Mouse (Mus musculus): ENCODE results near the gene Borcs8. TPM values are rescaled to one million over a fixed set of nuclear protein-coding genes. Genes with fewer than 3 reads are reported as not detected.

Gene Borcs8
- polyA plus RNA-seq, 1 experiment from 2014 or later, result 57.4 TPM

GRCm38 (mm10) chr8:70112401-70113016, 26.8 kb upstream of the Borcs8 start:
- Histone ChIP-seq H3K36me3 (ENCODE audit: control insufficient read depth, insufficient read depth, low read length) (no peaks in the 10 kb centered on the region), H3K4me1 (ENCODE audit: control insufficient read depth, insufficient read depth, low read length) (no peaks in the 10 kb centered on the region), H3K9me3 (ENCODE audit: control insufficient read depth, low read depth, low read length) (no peaks in the 10 kb centered on the region), H3K4me2 (replicated peaks; ENCODE audit: low read depth, low read length) (no peak overlapping the region), H3K4me3 (ENCODE audit: low read depth, low read length) (no peak overlapping the region), H3K27ac (ENCODE audit: low read length) (no peak overlapping the region), H3K9ac (replicated peaks; ENCODE audit: low read depth, low read length) (no peak overlapping the region), H3K27me3 (ENCODE audit: control insufficient read depth, insufficient read depth, low read length) (peaks cover 40% of the 10 kb centered on the region)
- WGBS, result 9% methylated on average over 43 of the region's 43 CpGs
- no peak for ATAC-seq (ENCODE audit: insufficient number of reproducible peaks, insufficient read depth, low FRiP score, low read depth)

DNA sequence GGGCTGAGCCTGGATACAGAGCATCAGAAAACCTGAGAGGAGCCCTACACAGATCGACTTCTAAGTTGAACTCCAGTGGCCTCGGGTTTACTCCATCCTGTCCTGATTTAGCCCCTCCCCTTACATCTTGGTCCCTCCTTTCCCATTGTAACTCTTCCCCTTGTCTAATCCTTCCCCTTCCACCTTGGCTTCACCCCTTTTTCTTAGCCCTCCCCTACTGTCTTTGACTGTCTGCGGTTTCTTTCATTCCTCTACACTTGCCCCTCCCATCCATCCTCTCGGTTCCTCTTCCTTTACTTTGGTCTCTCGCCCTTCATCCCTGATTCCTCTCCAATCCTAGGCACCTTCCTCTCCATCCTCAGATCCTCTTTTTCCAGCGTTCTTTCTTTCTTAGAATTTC, 24.8 kb upstream of the Borcs8 start:
- Histone ChIP-seq H3K27ac (ENCODE audit: low read length) (no peak overlapping the region), H3K4me2 (replicated peaks; ENCODE audit: low read depth, low read length) (no peak overlapping the region), H3K9me3 (ENCODE audit: control insufficient read depth, low read depth, low read length) (no peaks in the 10 kb centered on the region), H3K9ac (replicated peaks; ENCODE audit: low read depth, low read length) (no peak overlapping the region), H3K4me3 (ENCODE audit: low read depth, low read length) (no peak overlapping the region), H3K4me1 (ENCODE audit: control insufficient read depth, insufficient read depth, low read length) (no peaks in the 10 kb centered on the region), H3K36me3 (ENCODE audit: control insufficient read depth, insufficient read depth, low read length) (no peaks in the 10 kb centered on the region), H3K27me3 (ENCODE audit: control insufficient read depth, insufficient read depth, low read length) (peaks cover 50% of the 10 kb centered on the region)
- 24% methylated on average over 6 of the region's 6 CpGs for WGBS
- no peak for ATAC-seq (ENCODE audit: insufficient number of reproducible peaks, insufficient read depth, low FRiP score, low read depth)

DNA sequence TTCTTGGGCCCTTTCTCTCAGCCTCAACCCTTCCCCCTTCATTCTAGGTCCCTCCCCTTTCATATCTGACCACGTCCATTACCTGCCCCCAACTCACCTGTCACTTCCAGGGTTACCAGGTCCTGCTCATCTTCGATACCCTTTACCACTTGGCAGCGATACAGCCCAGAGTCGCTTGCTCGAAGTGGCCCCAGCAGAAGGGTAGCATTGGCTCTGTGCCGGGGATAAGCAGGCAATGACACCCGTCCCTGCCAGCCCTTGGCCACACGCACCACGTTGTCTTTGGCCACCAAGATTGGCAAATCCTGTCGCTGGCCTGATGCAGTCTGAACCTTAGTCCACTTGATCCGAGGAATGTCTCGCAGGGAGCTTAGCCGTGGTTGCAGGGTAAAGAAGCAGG, 24.4 kb upstream of the Borcs8 start:
- Histone ChIP-seq H3K4me2 (replicated peaks; ENCODE audit: low read depth, low read length) (no peak overlapping the region), H3K4me3 (ENCODE audit: low read depth, low read length) (no peak overlapping the region), H3K27ac (ENCODE audit: low read length) (no peak overlapping the region), H3K27me3 (ENCODE audit: control insufficient read depth, insufficient read depth, low read length) (peaks cover 54% of the 10 kb centered on the region), H3K9me3 (ENCODE audit: control insufficient read depth, low read depth, low read length) (no peaks in the 10 kb centered on the region), H3K9ac (replicated peaks; ENCODE audit: low read depth, low read length) (no peak overlapping the region), H3K36me3 (ENCODE audit: control insufficient read depth, insufficient read depth, low read length) (no peaks in the 10 kb centered on the region), H3K4me1 (ENCODE audit: control insufficient read depth, insufficient read depth, low read length) (no peaks in the 10 kb centered on the region)
- WGBS, result 72% methylated on average over 13 of the region's 13 CpGs
- no peak for ATAC-seq (ENCODE audit: insufficient number of reproducible peaks, insufficient read depth, low FRiP score, low read depth)

DNA sequence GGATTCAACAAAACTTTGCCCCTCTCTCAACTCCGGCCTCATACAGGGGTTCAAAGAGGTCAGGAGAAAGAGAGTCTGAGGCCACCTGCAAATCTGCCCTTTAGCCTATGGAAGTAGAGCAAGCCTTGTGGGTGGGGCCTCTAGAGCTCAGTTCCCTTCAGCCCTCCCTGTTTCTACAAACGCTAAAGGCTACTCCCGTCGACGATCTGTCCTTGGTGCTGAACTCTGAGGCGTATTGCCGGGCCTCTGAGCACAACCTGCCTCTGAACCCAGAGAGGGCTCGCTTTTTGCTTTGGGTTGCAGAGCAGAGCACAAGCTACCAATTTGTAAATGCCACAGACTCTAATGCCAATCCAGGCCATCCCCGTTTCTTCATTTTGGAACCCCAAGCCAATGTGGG, 21.7 kb upstream of the Borcs8 start:
- no peak for ATAC-seq (ENCODE audit: insufficient number of reproducible peaks, insufficient read depth, low FRiP score, low read depth)
- no peaks in the 10 kb centered on the region for H3K4me1 ChIP-seq (ENCODE audit: control insufficient read depth, insufficient read depth, low read length)
- H3K4me3 ChIP-seq (ENCODE audit: low read depth, low read length), result no peak overlapping the region
- 9% methylated on average over 9 of the region's 9 CpGs for WGBS
- H3K36me3 ChIP-seq (ENCODE audit: control insufficient read depth, insufficient read depth, low read length), result no peaks in the 10 kb centered on the region
- H3K27ac ChIP-seq (ENCODE audit: low read length), result no peak overlapping the region
- H3K9me3 ChIP-seq (ENCODE audit: control insufficient read depth, low read depth, low read length), result no peaks in the 10 kb centered on the region
- peaks cover 35% of the 10 kb centered on the region for H3K27me3 ChIP-seq (ENCODE audit: control insufficient read depth, insufficient read depth, low read length)
- no peak overlapping the region for H3K9ac ChIP-seq (replicated peaks; ENCODE audit: low read depth, low read length)
- H3K4me2 ChIP-seq (replicated peaks; ENCODE audit: low read depth, low read length), result no peak overlapping the region

- whole genome bisulfite sequencing, result 16% methylated on average over 17 of the region's 17 CpGs
- H3K4me3 ChIP-seq (ENCODE audit: low read depth, low read length), result no peak overlapping the region
- H3K9me3 ChIP-seq (ENCODE audit: control insufficient read depth, low read depth, low read length), result no peaks in the 10 kb centered on the region
- H3K4me1 ChIP-seq (ENCODE audit: control insufficient read depth, insufficient read depth, low read length), result no peaks in the 10 kb centered on the region
- no peaks in the 10 kb centered on the region for H3K36me3 ChIP-seq (ENCODE audit: control insufficient read depth, insufficient read depth, low read length)
- ATAC-seq (ENCODE audit: insufficient number of reproducible peaks, insufficient read depth, low FRiP score, low read depth), result no peak
- no peak overlapping the region for H3K9ac ChIP-seq (replicated peaks; ENCODE audit: low read depth, low read length)
- H3K27ac ChIP-seq (ENCODE audit: low read length), result no peak overlapping the region
- peaks cover 23% of the 10 kb centered on the region for H3K27me3 ChIP-seq (ENCODE audit: control insufficient read depth, insufficient read depth, low read length)
- H3K4me2 ChIP-seq (replicated peaks; ENCODE audit: low read depth, low read length), result no peak overlapping the region
Observed at GRCm38 (mm10) chr8:70118726-70119700, 20.3 kb upstream of the Borcs8 start.

- Histone ChIP-seq H3K4me3 (ENCODE audit: low read depth, low read length) (peak within 1 kb of the TSS; percentile 11; the same call in 1 of the 2 replicates), H3K9ac (replicated peaks; ENCODE audit: low read depth, low read length) (no peak within 1 kb of the TSS), H3K4me1 (ENCODE audit: control insufficient read depth, insufficient read depth, low read length) (no peaks in the 10 kb centered on the region), H3K36me3 (ENCODE audit: control insufficient read depth, insufficient read depth, low read length) (no peaks in the 10 kb centered on the region), H3K27ac (ENCODE audit: low read length) (no peak within 1 kb of the TSS), H3K27me3 (ENCODE audit: control insufficient read depth, insufficient read depth, low read length) (peaks cover 14% of the 10 kb centered on the region), H3K9me3 (ENCODE audit: control insufficient read depth, low read depth, low read length) (no peaks in the 10 kb centered on the region), H3K4me2 (replicated peaks; ENCODE audit: low read depth, low read length) (peak within 1 kb of the TSS; percentile 29; the same call in 1 of the 2 replicates)
- ATAC-seq (ENCODE audit: insufficient number of reproducible peaks, insufficient read depth, low FRiP score, low read depth), result peak; percentile 56; the same call in 1 of the 2 replicates
- WGBS, result 2% methylated on average over 19 of the region's 19 CpGs
Observed at GRCm38 (mm10) chr8:70120667-70121066, 18.6 kb upstream of the Borcs8 start, which contains the start of gene Ncan. Gene Ncan (minus strand): TSS chr8:70120873.

- Histone ChIP-seq H3K4me1 (ENCODE audit: control insufficient read depth, insufficient read depth, low read length) (no peaks in the 10 kb centered on the region), H3K27ac (ENCODE audit: low read length) (no peak overlapping the region), H3K36me3 (ENCODE audit: control insufficient read depth, insufficient read depth, low read length) (no peaks in the 10 kb centered on the region), H3K27me3 (ENCODE audit: control insufficient read depth, insufficient read depth, low read length) (peaks cover 12% of the 10 kb centered on the region), H3K9me3 (ENCODE audit: control insufficient read depth, low read depth, low read length) (no peaks in the 10 kb centered on the region), H3K4me3 (ENCODE audit: low read depth, low read length) (no peak overlapping the region), H3K4me2 (replicated peaks; ENCODE audit: low read depth, low read length) (no peak overlapping the region), H3K9ac (replicated peaks; ENCODE audit: low read depth, low read length) (no peak overlapping the region)
- WGBS, result 48% methylated on average over 2 of the region's 2 CpGs
- ATAC-seq (ENCODE audit: insufficient number of reproducible peaks, insufficient read depth, low FRiP score, low read depth), result no peak
Observed at GRCm38 (mm10) chr8:70122863-70123262, 16.4 kb upstream of the Borcs8 start.

- Histone ChIP-seq H3K4me3 (ENCODE audit: low read depth, low read length) (no peak overlapping the region), H3K27me3 (ENCODE audit: control insufficient read depth, insufficient read depth, low read length) (no peaks in the 10 kb centered on the region), H3K27ac (ENCODE audit: low read length) (no peak overlapping the region), H3K4me2 (replicated peaks; ENCODE audit: low read depth, low read length) (no peak overlapping the region), H3K9me3 (ENCODE audit: control insufficient read depth, low read depth, low read length) (no peaks in the 10 kb centered on the region), H3K4me1 (ENCODE audit: control insufficient read depth, insufficient read depth, low read length) (no peaks in the 10 kb centered on the region), H3K9ac (replicated peaks; ENCODE audit: low read depth, low read length) (no peak overlapping the region), H3K36me3 (ENCODE audit: control insufficient read depth, insufficient read depth, low read length) (no peaks in the 10 kb centered on the region)
- no peak for ATAC-seq (ENCODE audit: insufficient number of reproducible peaks, insufficient read depth, low FRiP score, low read depth)
- 63% methylated on average over 8 of the region's 8 CpGs for WGBS
Observed at GRCm38 (mm10) chr8:70124992-70125391, 14.3 kb upstream of the Borcs8 start.
